Mouse (Mus musculus): ENCODE data around the gene Sap18b.
"Not testable (repeated sequence)": the region's sequence is repeated elsewhere in the genome, so short reads cannot be mapped to it uniquely, and the experiment has no call there.

Sap18b gene

DNA sequence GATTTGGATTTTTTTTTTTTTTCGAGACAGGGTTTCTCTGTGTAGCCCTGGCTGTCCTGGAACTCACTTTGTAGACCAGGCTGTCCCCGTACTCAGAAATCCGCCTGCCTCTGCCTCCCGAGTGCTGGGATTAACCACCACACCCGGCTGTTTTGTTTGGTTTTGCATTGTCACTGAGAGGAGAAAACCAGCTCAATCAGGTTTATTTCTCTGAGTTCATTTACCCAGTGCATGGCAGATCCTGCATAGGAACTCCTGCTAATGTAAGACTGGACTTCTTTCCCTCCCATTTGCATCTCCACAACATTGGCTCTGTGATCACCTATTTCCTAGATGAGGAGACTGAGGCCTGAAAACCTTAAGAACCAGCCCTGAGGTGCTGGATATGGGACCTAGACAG, 3.0 kb upstream of the Sap18b start:
- DNase-seq (ENCODE audit: low spot score in 2 of 2), result no peak

- DNase-seq (ENCODE audit: low spot score in 2 of 2), result no peak
These were observed 2.4 kb upstream of the Sap18b start for GRCm38 (mm10) chr8:95822699-95823098.

DNA sequence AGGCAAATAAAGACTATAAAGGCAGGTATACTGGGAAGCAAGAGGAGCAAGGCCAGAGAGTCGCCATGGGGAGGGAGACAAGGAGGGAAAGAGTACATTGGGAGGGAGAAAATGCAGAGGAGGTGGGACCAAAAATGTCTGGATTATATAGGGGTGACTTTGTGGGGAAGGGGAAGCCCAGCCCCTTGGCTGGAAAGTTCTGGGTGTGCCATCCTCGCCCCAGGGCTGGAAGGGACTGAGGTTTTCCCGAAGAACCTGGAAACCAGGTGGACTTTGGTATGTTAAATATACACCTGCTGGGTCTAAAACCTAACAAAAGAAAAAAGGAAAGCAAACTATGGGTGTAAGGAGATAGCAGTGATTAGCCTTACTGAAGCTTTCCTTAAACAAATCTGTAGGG, 5.0 kb downstream of the Sap18b start:
- no peak for DNase-seq (ENCODE audit: low spot score in 2 of 2)

- peak; percentile 86 to 89 for DNase-seq (ENCODE audit: low spot score in 2 of 2)
These were observed 7.7 kb downstream of the Sap18b start for GRCm38 (mm10) chr8:95832603-95833434.

- DNase-seq (ENCODE audit: low spot score in 2 of 2), result no peak
These were observed 8.4 kb downstream of the Sap18b start for GRCm38 (mm10) chr8:95833435-95833984.

DNA sequence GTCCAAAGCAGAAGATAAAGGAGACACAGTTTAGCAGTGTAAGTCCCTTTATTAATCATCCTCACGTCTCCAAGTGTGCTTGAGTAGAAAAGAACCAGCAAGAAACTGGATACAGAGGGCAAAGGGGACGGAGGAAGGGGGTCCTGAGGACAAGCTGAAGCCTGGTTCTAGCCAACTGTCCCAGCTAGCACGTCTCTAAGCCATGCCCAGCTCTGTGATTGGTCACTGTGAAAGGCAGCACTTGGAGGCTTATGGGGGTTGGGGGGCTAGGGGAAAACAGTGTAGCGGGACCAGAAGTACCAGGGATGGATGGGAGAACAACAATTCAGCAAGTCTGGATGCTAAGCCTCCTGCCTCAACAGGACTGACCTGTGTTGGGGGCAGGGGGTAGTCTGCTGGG, 10.7 kb downstream of the Sap18b start:
- DNase-seq (ENCODE audit: low spot score in 2 of 2), result no peak

- no peak for DNase-seq (ENCODE audit: low spot score in 2 of 2)
These were observed 12.1 kb downstream of the Sap18b start for GRCm38 (mm10) chr8:95837266-95837665.

DNA sequence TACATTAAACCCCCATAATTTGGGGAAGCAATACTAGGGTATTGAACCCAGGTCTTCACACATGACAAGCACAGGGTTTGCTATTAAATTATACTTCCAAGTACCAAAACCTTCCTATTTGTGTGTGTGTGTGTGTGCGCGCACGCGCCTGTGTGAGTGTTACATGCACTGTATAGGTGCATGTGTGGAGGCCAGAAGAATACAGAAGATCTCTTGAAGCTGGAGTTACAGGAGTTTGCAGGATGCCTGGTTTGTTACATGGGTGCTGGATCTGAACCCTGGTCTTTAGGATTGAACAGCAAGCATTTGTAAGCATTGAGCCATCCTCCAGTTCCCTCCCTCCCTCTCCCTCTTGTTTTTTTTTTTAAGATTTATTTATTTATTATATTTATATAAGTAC, 14.1 kb downstream of the Sap18b start:
- no peak for DNase-seq (ENCODE audit: low spot score in 2 of 2)

DNA sequence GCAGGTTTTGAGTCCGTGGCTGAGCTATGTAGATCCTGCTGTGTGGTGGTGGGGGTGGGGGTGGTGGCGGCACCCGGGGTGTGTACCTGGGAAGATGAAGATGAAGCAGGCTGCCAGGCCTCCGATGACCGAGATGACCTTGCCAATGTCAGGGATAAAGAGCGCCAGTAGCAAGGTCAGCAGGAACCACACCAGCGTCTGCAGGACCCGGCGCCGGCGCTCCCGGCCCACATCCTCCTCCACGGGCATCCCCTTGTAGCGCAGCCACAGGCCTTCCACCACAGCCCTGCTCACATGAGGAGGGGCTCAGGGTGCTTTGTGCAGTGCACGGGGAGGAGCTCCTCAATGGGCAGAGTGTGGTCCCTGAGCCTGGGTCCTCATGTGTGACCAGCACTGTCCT, 16.3 kb downstream of the Sap18b start:
- DNase-seq (ENCODE audit: low spot score in 2 of 2), result no peak

- DNase-seq (ENCODE audit: low spot score in 2 of 2), result no peak
These were observed 18.8 kb downstream of the Sap18b start for GRCm38 (mm10) chr8:95843968-95844367.

GRCm38 (mm10) chr8:95845026-95845425, 19.9 kb downstream of the Sap18b start:
- no peak for DNase-seq (ENCODE audit: low spot score in 2 of 2)

- no peak for DNase-seq (ENCODE audit: low spot score in 2 of 2)
These were observed 23.0 kb downstream of the Sap18b start for GRCm38 (mm10) chr8:95848061-95848551.

DNA sequence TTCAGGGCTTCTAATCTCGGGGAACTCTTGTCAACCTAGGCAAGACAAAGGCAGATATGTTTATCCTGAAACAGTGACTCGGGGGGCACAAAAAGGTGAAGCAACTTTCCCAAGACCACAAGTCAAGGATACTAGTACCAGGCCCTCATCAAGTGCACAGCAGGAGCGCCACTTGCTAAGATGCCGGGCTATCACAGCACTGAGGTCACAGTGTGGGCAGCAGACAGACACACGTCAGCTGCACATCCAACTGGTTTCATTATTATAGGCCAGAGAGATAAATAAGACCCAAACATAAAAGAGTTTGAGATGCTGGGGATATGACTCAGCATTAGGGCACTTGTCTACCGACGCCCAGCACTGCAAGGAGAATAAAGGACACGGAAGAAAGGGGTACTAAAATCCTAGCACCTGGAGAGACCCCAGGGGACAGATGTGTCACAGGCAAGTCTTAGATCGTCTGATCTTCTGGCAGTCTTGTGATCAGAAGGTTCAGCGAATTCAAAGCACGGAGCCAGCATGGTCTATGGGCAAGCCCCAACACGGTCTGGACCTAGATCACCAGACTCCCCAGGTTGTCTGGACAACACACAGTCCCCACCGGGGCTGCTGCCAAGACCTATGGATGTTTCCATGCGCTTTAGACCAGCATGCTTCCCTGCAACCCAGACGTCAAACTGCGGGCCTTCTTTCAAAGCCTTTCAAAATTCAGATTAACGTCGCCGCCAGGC, 23.8 kb downstream of the Sap18b start:
- DNase-seq (ENCODE audit: low spot score in 2 of 2), result no peak

DNA sequence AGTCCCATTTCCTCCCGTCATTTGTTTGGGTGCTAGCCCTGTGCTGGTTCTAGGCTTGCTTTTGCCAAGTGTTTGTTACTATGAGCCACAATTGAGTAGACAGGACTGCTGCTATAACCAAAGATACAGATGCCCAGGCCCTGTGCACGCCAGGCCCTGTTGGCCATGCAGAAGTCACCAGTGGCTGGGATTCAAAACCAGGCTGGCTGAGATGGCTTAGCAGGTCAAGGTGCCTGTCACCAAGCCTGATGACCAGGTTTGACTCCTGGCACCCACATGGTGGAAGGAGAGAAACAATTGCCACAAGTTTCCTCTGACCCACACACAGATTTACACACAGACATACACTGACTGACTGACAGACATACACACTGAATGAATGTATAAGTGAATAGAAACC, 25.2 kb downstream of the Sap18b start:
- no peak for DNase-seq (ENCODE audit: low spot score in 2 of 2)

DNA sequence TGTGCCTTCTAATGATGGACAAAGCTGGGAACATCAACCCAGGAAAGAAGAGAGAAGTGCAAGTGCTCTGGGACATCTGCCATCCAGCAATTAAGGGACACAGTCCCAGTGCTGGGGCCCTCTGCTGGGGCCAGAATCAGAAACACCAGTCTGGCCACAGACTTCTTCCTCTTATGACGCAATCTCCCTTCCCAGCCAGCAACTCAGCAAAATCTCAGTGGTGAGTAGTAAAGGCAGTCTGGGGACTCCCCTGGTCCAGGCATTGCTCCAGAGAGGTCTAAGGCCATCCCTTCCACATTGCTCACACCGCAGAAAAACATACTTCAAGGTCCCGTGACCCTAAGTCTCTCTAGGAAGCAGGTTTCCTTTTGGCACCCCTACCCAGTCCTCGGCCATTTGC, 27.1 kb downstream of the Sap18b start:
- no peak for DNase-seq (ENCODE audit: low spot score in 2 of 2)

- DNase-seq (ENCODE audit: low spot score in 2 of 2), result peak; percentile 49 to 65
These were observed 28.1 kb downstream of the Sap18b start, which contains the start of gene Slc38a7 for GRCm38 (mm10) chr8:95853102-95853843. Gene Slc38a7, minus strand, starts transcription at chr8:95853539.

DNA sequence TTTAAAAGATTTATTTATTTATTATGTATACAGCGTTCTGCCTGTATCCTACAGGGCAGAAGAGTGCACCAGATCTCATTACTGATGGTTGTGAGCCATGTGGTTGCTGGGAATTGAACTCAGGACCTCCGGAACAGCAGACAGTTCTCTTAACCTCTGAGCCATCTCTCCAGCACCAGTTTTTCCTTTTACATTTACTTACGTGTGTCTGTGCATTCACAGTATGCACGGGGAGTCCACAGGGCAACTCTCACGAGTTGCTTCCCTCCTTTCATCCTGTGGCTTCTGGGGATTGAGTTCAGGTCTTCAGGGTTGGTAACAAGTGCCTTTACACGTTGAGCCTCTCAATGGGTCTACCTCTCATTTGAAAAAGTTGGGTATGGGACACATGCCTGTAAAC, 29.0 kb downstream of the Sap18b start:
- DNase-seq (ENCODE audit: low spot score in 2 of 2), result no peak

DNA sequence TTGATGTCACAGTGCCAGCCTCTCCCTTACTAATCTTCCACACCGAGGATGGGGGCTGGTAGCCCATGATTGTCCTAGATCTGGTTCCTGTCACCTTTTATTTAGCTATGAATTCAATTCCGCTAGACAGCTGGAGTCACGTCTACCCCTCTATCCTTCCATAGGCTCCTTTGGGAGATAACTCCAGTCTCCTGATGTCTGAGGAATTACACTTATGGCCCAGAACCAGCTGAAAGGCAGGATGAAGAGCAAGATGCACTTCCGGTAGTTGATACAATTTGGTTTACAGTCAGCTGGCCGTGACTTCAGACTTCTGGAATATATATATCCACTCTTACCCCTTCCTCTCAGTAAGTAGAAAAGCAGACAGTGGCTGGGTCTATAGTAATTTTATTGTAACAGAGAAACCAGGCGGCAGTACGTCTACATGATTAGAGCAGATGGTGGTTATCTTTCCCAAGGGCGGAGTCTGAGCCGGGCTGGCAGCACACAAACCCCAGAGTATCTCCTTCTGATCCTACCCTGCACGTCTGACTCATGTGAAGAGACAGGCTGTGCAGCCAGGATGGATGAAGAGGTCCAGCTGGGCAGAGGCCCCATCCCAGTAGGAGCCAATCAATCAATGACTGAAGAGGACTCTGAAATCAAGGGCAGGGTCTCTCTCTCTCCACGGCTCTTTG, 38.8 kb downstream of the Sap18b start:
- not testable (repeated sequence) for DNase-seq (ENCODE audit: low spot score in 2 of 2)

GRCm38 (mm10) chr8:95864851-95865250, 39.7 kb downstream of the Sap18b start:
- not testable (repeated sequence) for DNase-seq (ENCODE audit: low spot score in 2 of 2)

- no peak for DNase-seq (ENCODE audit: low spot score in 2 of 2)
These were observed 46.5 kb downstream of the Sap18b start for GRCm38 (mm10) chr8:95871690-95872089.

DNA sequence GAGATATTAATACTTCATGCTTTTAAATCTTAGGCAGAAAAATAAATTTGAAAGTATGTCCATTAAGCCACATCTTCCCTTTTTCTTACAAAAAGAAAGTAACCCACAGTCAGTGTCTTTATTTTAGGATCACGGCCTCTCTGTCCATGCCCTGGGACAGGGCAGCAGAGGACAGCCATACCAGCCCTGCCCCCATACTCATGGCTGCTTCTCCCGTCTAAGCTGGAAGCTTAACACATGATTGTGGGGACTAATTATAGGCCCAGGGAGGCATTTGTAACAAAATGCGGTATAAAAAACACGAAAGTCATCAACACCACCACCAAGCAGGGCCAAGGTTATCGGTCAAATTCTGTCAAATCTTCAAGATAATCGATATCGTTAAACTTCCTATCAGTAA, 50.1 kb downstream of the Sap18b start:
- DNase-seq (ENCODE audit: low spot score in 2 of 2), result no peak

All from frontal cortex, postnatal 25 days (tissue).